Mouse (Mus musculus) ES-E14 (cell line): ENCODE results near the gene Tspan32. TPM values are rescaled to one million over a fixed set of nuclear protein-coding genes. Genes with fewer than 3 reads are reported as not detected.

Experiments used
- DNase-seq: peaks from one replicate; pipeline ENCODE4 v3.0.0-alpha.2; 2013; ENCODE audit warnings: low read depth, low spot score
- H3K27ac ChIP-seq: 2 replicates; pipeline ENCODE4 v1.5.1; 2012; ENCODE audit warnings: low read depth, mild to moderate bottlenecking, low read length, moderate library complexity, mixed read lengths; ENCODE audit not compliant: poor library complexity, insufficient read depth, severe bottlenecking
- H3K36me3 ChIP-seq: 2 replicates; pipeline ENCODE4 v1.6.1; 2012; ENCODE audit warnings: mild to moderate bottlenecking, low read length, moderate library complexity, mixed read lengths; ENCODE audit not compliant: control insufficient read depth, poor library complexity, insufficient read depth, severe bottlenecking
- H3K4me1 ChIP-seq, 2 experiments: fragments of 150-350 bp in 1 of 2; sonication (generic) in 1 of 2; 2 replicates each; pipeline ENCODE4 v1.6.1; 2012; ENCODE audit warnings: low read length in 2 of 2, mild to moderate bottlenecking in 1 of 2, mixed read lengths in 1 of 2; ENCODE audit not compliant: control insufficient read depth in 2 of 2, insufficient read depth in 2 of 2, poor library complexity in 1 of 2
- H3K4me3 ChIP-seq, 2 experiments: fragments of 150-350 bp in 1 of 2; sonication (generic) in 1 of 2; 2 replicates each; pipeline ENCODE4 v1.5.1; 2012; ENCODE audit warnings: low read length in 2 of 2, low read depth in 1 of 2, mild to moderate bottlenecking in 1 of 2, mixed read lengths in 1 of 2; ENCODE audit not compliant: insufficient read depth in 1 of 2, poor library complexity in 1 of 2, severe bottlenecking in 1 of 2
- H3K9ac ChIP-seq: 2 replicates; pipeline ENCODE4 v1.6.1; 2012; ENCODE audit warnings: low read depth, mild to moderate bottlenecking, low read length, mixed read lengths; ENCODE audit not compliant: poor library complexity, insufficient read depth, severe bottlenecking
- H3K9me3 ChIP-seq: fragments of 150-350 bp; sonication (generic); 2 replicates; pipeline ENCODE4 v1.6.1; 2012; ENCODE audit warnings: low read depth, mild to moderate bottlenecking, low read length; ENCODE audit not compliant: control insufficient read depth, insufficient read depth
- CHD2 ChIP-seq: IDR thresholded peaks from 2 replicates; pipeline ENCODE4 v1.6.1; 2014; ENCODE audit warnings: mild to moderate bottlenecking, low read depth, low read length, inconsistent platforms
- HCFC1 ChIP-seq: IDR thresholded peaks from 2 replicates; pipeline ENCODE4 v1.6.1; 2012; ENCODE audit warnings: low read length, inconsistent platforms, borderline replicate concordance; ENCODE audit not compliant: insufficient read depth
- MAFK ChIP-seq: IDR thresholded peaks from 2 replicates; pipeline ENCODE4 v1.6.1; 2014; ENCODE audit warnings: mild to moderate bottlenecking, low read depth, low read length, inconsistent platforms; ENCODE audit not compliant: insufficient read depth
- ZC3H11A ChIP-seq: IDR thresholded peaks from 2 replicates; pipeline ENCODE4 v1.6.1; 2012; ENCODE audit warnings: low read depth, mild to moderate bottlenecking, inconsistent platforms, low read length, borderline replicate concordance
- ZNF384 ChIP-seq: IDR thresholded peaks from 2 replicates; pipeline ENCODE4 v1.6.1; 2012; ENCODE audit warnings: low read depth, low read length, inconsistent platforms
- in situ Hi-C, 2 experiments: fragments of 600-800 bp; cut with MboI; formaldehyde crosslinking; loops; one replicate each; pipeline ENCODE4 v1.15.1; 2025; ENCODE audit warnings: low sequenced_read_pairs in 2 of 2, inconsistent platforms in 1 of 2; ENCODE audit not compliant: unreplicated experiment in 2 of 2
- total RNA-seq: library from RNA; depleted of rRNA; stranded (reverse); fragments of 300-350 nt; gene quantifications from 2 replicates; pipeline ENCODE4 v1.2.3, GENCODE M21; 2012

Tspan32 gene
- total RNA-seq, 1 experiment, result 4.3 TPM

GRCm38 (mm10) chr7:143009996-143010395, 5.2 kb downstream of the Tspan32 start:
- TF ChIP-seq ZNF384, result no peak
- no peak for TF ChIP-seq HCFC1
- no peak for TF ChIP-seq CHD2
- no peak for TF ChIP-seq MAFK
- no peak for TF ChIP-seq ZC3H11A
- H3K9me3 ChIP-seq, result no peaks in the 10 kb centered on the region
- in situ Hi-C loops, result no loop called here
- no peak overlapping the region for H3K4me3 ChIP-seq
- no peak overlapping the region for H3K27ac ChIP-seq
- H3K36me3 ChIP-seq, result no peaks in the 10 kb centered on the region
- no peak for DNase-seq
- no peak overlapping the region for H3K9ac ChIP-seq
- peaks cover 12 to 55% of the 10 kb centered on the region in 2 experiments for H3K4me1 ChIP-seq

- Histone ChIP-seq H3K9ac (no peak overlapping the region), H3K36me3 (no peaks in the 10 kb centered on the region), H3K9me3 (no peaks in the 10 kb centered on the region), H3K4me1 (peaks cover 12 to 56% of the 10 kb centered on the region in 2 experiments), H3K4me3 (no peak overlapping the region), H3K27ac (no peak overlapping the region)
- TF ChIP-seq CHD2, result no peak
- TF ChIP-seq MAFK, result no peak
- no peak for TF ChIP-seq ZNF384
- no peak for TF ChIP-seq HCFC1
- TF ChIP-seq ZC3H11A, result no peak
- in situ Hi-C loops, result no loop called here
- DNase-seq, result no peak
Observed at GRCm38 (mm10) chr7:143011226-143011625, 6.4 kb downstream of the Tspan32 start.

- no peaks in the 10 kb centered on the region for H3K9me3 ChIP-seq
- no peaks in the 10 kb centered on the region for H3K36me3 ChIP-seq
- in situ Hi-C loops, result no loop called here
- H3K9ac ChIP-seq, result no peak overlapping the region
- TF ChIP-seq ZC3H11A (no peak), MAFK (no peak), ZNF384 (no peak), CHD2 (no peak), HCFC1 (no peak)
- peaks cover 7 to 56% of the 10 kb centered on the region in 2 experiments; a peak in 3 of 4 replicates for H3K4me1 ChIP-seq
- H3K4me3 ChIP-seq, result no peak overlapping the region
- H3K27ac ChIP-seq, result no peak overlapping the region
- no peak for DNase-seq
Observed at GRCm38 (mm10) chr7:143012230-143012875, 7.5 kb downstream of the Tspan32 start.

GRCm38 (mm10) chr7:143013420-143014178, 8.8 kb downstream of the Tspan32 start:
- no peak overlapping the region for H3K9ac ChIP-seq
- peaks cover 7 to 52% of the 10 kb centered on the region in 2 experiments; a peak in 3 of 4 replicates for H3K4me1 ChIP-seq
- no peak for TF ChIP-seq ZC3H11A
- TF ChIP-seq CHD2, result no peak
- TF ChIP-seq ZNF384, result no peak
- TF ChIP-seq MAFK, result no peak
- TF ChIP-seq HCFC1, result no peak
- no peak overlapping the region for H3K4me3 ChIP-seq
- no peaks in the 10 kb centered on the region for H3K36me3 ChIP-seq
- peak; percentile 39 for DNase-seq
- no peak overlapping the region for H3K27ac ChIP-seq
- H3K9me3 ChIP-seq, result no peaks in the 10 kb centered on the region
- in situ Hi-C loops, result no loop called here
